Mouse (Mus musculus) C2C12 (cell line): ENCODE measurements around the gene Cyb5b. TPM values are rescaled to one million over a fixed set of nuclear protein-coding genes. Genes with fewer than 3 reads are reported as not detected.

ENCODE experiments used
- H3K27me3 ChIP-seq: one replicate; pipeline ENCODE4 v1.6.1; 2011; ENCODE audit not compliant: control insufficient read depth, insufficient read depth, insufficient read length
- H3K36me3 ChIP-seq: one replicate; pipeline ENCODE4 v1.6.1; 2011; ENCODE audit not compliant: control insufficient read depth, insufficient read depth
- H3K4me3 ChIP-seq: one replicate; pipeline ENCODE4 v1.5.1; 2011; ENCODE audit warnings: mild to moderate bottlenecking, control low read depth; ENCODE audit not compliant: poor library complexity, insufficient read depth, severe bottlenecking
- H3K79me2 ChIP-seq: one replicate; pipeline ENCODE4 v1.6.1; 2011; ENCODE audit not compliant: control insufficient read depth, insufficient read depth
- H3K79me3 ChIP-seq: one replicate; pipeline ENCODE4 v1.6.1; 2011; ENCODE audit warnings: low read depth, control low read depth
- H3ac ChIP-seq: one replicate; pipeline ENCODE3; 2011; ENCODE audit warnings: low read depth; ENCODE audit not compliant: control insufficient read depth, insufficient read length
- CEBPB ChIP-seq: IDR thresholded peaks from one replicate; pipeline ENCODE4 v1.6.1; 2011; ENCODE audit warnings: low read depth, mild to moderate bottlenecking, control low read depth, moderate library complexity
- CTCF ChIP-seq: IDR thresholded peaks from one replicate; pipeline ENCODE4 v1.5.1; 2011; ENCODE audit not compliant: control insufficient read depth, insufficient read depth, insufficient read length
- FOSL1 ChIP-seq: IDR thresholded peaks from one replicate; pipeline ENCODE4 v1.8.0; 2011; ENCODE audit warnings: mild to moderate bottlenecking, low read length; ENCODE audit not compliant: poor library complexity, insufficient read depth, severe bottlenecking
- MAX ChIP-seq: IDR thresholded peaks from one replicate; pipeline ENCODE4 v1.6.1; 2011; ENCODE audit warnings: mild to moderate bottlenecking, control low read depth
- MYOD1 ChIP-seq: IDR thresholded peaks from one replicate; pipeline ENCODE4 v1.6.1; 2011; ENCODE audit warnings: low read depth; ENCODE audit not compliant: control insufficient read depth, insufficient read length
- MYOG ChIP-seq: IDR thresholded peaks from one replicate; pipeline ENCODE4 v1.6.1; 2011; ENCODE audit not compliant: control insufficient read depth, insufficient read length; ENCODE audit errors: extremely low read depth
- USF1 ChIP-seq: IDR thresholded peaks from one replicate; pipeline ENCODE4 v1.6.1; 2011; ENCODE audit warnings: low read depth, mild to moderate bottlenecking, control low read depth, moderate library complexity
- polyA plus RNA-seq: library from polyadenylated mRNA; unstranded; fragments of >200 nt; fragmentation: generic; extraction: Trizol; gene quantifications from one replicate; pipeline ENCODE4 v1.2.1, GENCODE M21; 2012; ENCODE audit warnings: missing spikeins

Gene Cyb5b
- polyA plus RNA-seq, 1 experiment: 68.5 TPM

- Histone ChIP-seq H3K4me3 (no peak overlapping the region), H3ac (no peak overlapping the region), H3K79me2 (peaks cover 100% of the 10 kb centered on the region), H3K27me3 (no peaks in the 10 kb centered on the region), H3K79me3 (peaks cover 76% of the 10 kb centered on the region), H3K36me3 (peaks cover 76% of the 10 kb centered on the region)
- TF ChIP-seq CTCF (no peak), USF1 (no peak), MYOD1 (no peak), MAX (no peak), FOSL1 (no peak), MYOG (no peak), CEBPB (no peak)
Observed at GRCm38 (mm10) chr8:107156816-107157215, 6.4 kb downstream of the Cyb5b start.

GRCm38 (mm10) chr8:107157836-107158235 lies 7.4 kb downstream of the Cyb5b start:
- TF ChIP-seq MYOG: no peak
- no peak for TF ChIP-seq CTCF
- TF ChIP-seq CEBPB: no peak
- TF ChIP-seq FOSL1: no peak
- TF ChIP-seq USF1: no peak
- no peak for TF ChIP-seq MYOD1
- Histone ChIP-seq H3K27me3 (no peaks in the 10 kb centered on the region), H3K4me3 (no peak overlapping the region), H3K36me3 (peaks cover 80% of the 10 kb centered on the region), H3K79me2 (peaks cover 100% of the 10 kb centered on the region), H3ac (no peak overlapping the region), H3K79me3 (peaks cover 77% of the 10 kb centered on the region)

- H3ac ChIP-seq: no peak overlapping the region
- TF ChIP-seq MAX: no peak
- TF ChIP-seq FOSL1: no peak
- TF ChIP-seq USF1: no peak
- no peak for TF ChIP-seq MYOD1
- no peak for TF ChIP-seq CTCF
- no peak for TF ChIP-seq MYOG
- no peak for TF ChIP-seq CEBPB
- peaks cover 75% of the 10 kb centered on the region for H3K79me3 ChIP-seq
- H3K36me3 ChIP-seq: peaks cover 76% of the 10 kb centered on the region
- peaks cover 100% of the 10 kb centered on the region for H3K79me2 ChIP-seq
- no peaks in the 10 kb centered on the region for H3K27me3 ChIP-seq
- no peak overlapping the region for H3K4me3 ChIP-seq
Observed at GRCm38 (mm10) chr8:107158890-107159289, 8.4 kb downstream of the Cyb5b start.

GRCm38 (mm10) chr8:107164251-107164773 lies 13.9 kb downstream of the Cyb5b start:
- TF ChIP-seq MYOG (no peak), USF1 (no peak), MYOD1 (no peak), FOSL1 (no peak), CTCF (no peak), MAX (no peak), CEBPB (no peak)
- Histone ChIP-seq H3K27me3 (no peaks in the 10 kb centered on the region), H3K79me3 (peaks cover 78% of the 10 kb centered on the region), H3K79me2 (peaks cover 99% of the 10 kb centered on the region), H3ac (no peak overlapping the region), H3K4me3 (no peak overlapping the region), H3K36me3 (peaks cover 79% of the 10 kb centered on the region)

GRCm38 (mm10) chr8:107165745-107166144 lies 15.3 kb downstream of the Cyb5b start:
- TF ChIP-seq MAX: no peak
- TF ChIP-seq MYOG: no peak
- no peak for TF ChIP-seq CEBPB
- TF ChIP-seq USF1: no peak
- TF ChIP-seq CTCF: no peak
- TF ChIP-seq MYOD1: no peak
- no peak for TF ChIP-seq FOSL1

GRCm38 (mm10) chr8:107167848-107168247 lies 17.4 kb downstream of the Cyb5b start:
- Histone ChIP-seq H3K4me3 (no peak overlapping the region), H3K79me3 (peaks cover 53% of the 10 kb centered on the region), H3K36me3 (peaks cover 84% of the 10 kb centered on the region), H3ac (no peak overlapping the region), H3K79me2 (peaks cover 64% of the 10 kb centered on the region), H3K27me3 (no peaks in the 10 kb centered on the region)
- no peak for TF ChIP-seq CEBPB
- no peak for TF ChIP-seq USF1
- no peak for TF ChIP-seq MAX
- TF ChIP-seq MYOD1: no peak
- TF ChIP-seq FOSL1: no peak
- TF ChIP-seq MYOG: no peak
- TF ChIP-seq CTCF: no peak

More at GRCm38 (mm10) chr8:107165745-107166144, 15.3 kb downstream of the Cyb5b start:
- Histone ChIP-seq H3K4me3 (no peak overlapping the region), H3K79me3 (peaks cover 69% of the 10 kb centered on the region), H3K27me3 (no peaks in the 10 kb centered on the region), H3K36me3 (peaks cover 81% of the 10 kb centered on the region), H3ac (no peak overlapping the region), H3K79me2 (peaks cover 85% of the 10 kb centered on the region)
